Mouse (Mus musculus) cerebellum, postnatal 14 days (tissue): ENCODE results near the gene Ube2n.

ENCODE experiments used
- DNase-seq, 2 experiments: peaks; one replicate each; pipeline ENCODE4 v3.0.0; 2021; ENCODE audit warnings: mixed read lengths in 2 of 2

Gene Ube2n

DNA sequence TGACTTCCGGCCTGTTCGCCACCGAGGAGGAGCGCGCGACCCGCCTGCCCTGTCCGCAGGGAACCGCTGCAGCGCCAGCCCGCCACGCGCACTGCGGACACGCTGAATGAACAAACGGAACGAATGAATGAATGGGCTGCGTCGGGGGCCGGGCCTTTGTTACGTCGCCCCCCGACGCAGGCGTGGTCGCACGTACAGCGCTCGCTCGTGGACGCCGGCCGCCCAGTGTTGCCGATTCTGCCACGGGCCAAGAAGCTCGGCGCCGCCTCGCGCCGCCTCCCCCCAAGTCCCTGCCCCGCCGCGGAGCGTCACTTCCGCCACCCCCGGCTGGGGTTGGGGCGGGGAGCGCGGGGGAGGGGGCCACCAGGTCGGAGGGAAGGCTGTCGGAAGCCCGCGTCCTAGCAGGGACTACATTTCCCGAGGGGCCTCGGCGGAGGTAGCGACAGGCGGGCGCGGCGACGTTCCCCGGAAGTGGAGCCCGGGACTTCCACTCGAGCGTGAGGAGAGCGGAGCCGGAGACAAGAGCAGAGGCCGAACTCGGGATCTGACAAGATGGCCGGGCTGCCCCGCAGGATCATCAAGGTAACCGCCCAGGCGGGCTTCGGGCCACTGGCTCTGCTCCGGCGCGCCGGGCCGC, at the start of gene Ube2n:
Gene Ube2n (plus strand): TSS at position 490 of the 637 bp plus-strand sequence.
- peak; percentile 98 to 99 for DNase-seq

- DNase-seq = no peak
Measured at GRCm38 (mm10) chr10:95465485-95465896, 49.5 kb upstream of the Ube2n start.

DNA sequence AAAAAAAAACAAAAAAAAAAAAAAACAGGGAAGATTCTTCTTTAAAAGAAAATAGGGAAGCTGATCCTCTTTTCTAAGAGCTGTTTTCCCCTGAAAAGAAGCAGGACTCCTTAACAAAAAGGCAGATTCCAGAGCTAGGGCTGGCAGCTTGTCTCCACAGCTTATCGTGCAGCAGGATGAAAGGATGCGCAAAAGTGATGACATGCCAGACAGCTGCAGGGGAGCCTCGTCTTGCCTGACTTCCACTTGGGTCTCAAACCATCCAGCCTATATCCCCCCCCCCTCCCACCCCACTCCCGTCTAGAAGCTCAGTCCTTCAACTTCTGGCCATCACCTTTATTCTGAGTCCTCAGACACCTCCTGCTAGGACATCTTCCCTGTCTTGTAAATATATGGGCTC, 46.1 kb upstream of the Ube2n start:
- no peak for DNase-seq

GRCm38 (mm10) chr10:95471186-95471585, 43.8 kb upstream of the Ube2n start:
- no peak for DNase-seq

GRCm38 (mm10) chr10:95471889-95472547, 42.9 kb upstream of the Ube2n start:
- no peak for DNase-seq

DNA sequence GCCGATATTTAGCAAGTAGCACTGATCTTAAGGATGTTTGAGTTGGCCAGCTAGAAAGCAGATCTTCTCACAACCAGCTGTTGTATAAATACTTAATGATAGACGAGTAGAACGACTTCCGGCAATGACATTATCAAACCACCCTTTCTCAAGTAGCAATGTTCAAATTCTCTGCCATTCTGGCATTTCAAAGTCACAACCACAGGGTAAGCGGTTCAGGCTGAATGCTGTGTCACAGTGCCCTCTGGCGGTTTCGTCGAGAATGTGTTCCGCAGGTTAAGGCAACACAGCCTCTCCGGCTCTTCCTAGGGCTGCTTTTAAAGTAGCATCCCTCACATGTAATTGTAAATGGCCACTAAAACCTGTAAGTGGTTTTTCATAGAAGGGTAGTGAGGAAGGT, 39.0 kb upstream of the Ube2n start:
- DNase-seq = peak; percentile 92 to 94

GRCm38 (mm10) chr10:95477516-95477915, 37.4 kb upstream of the Ube2n start:
- no peak for DNase-seq

DNA sequence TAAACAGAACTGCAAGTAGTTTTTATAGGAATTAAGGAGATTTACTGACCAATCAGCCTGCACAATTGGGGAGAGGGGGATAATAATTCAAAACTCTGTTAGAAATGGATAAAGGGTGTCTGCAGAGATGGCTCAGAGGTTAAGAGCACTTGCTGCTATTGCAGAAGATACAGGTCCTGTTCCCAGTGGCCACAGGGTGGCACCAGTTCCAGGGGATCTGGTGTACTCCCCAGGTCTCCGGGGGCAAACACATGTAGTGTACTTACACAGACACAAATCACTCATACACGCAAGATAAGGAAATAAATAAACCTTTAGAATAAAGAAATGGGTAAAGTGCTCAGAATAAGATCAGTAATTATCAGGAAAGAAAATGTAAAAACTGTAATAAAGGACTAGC, 25.3 kb upstream of the Ube2n start:
- DNase-seq = peak; percentile 25 to 38

GRCm38 (mm10) chr10:95494268-95494667, 20.7 kb upstream of the Ube2n start:
- no peak for DNase-seq

GRCm38 (mm10) chr10:95501033-95501432, 13.9 kb upstream of the Ube2n start:
- DNase-seq = no peak

GRCm38 (mm10) chr10:95501463-95502081, 13.4 kb upstream of the Ube2n start, which contains the start of gene Mrpl42:
Mrpl42 (minus strand) TSS chr10:95501940.
- DNase-seq = peak; percentile 91 to 92

DNA sequence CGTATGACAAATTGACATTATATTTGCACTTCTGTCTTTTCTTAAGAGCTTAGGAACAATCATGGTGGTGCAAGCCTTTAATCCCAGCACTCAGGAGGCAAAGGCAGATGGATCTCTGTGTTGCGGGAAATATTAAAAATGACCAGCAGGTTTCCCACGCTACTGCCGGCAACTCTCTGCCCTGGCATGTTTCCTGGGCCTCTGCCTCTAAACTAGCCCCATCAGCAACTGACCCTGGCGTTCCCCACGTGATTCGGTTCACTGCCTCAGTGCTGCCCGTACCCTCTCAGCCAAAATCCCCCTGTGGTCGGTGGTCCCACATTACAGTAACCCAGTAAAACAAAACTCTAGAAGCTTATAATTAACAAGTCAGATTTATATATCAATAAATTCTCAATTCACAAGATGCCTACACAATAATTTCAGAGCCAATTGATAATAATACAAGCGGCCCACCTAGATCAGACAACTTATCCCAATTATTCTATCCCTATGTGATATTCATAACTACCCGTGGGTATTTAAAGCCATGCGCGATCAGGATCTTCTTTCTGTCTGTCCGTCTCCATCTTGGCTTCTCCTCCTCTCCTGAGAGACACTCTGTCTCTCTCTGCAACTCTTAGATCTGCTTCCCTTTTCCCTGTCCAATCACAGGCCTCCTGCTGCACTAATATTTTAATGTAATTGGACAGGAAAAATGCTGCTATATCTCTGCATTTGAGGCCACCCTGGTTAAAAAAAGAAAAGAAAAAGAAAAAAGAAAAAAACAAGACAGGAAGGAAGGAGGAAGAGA, 11.3 kb upstream of the Ube2n start:
- DNase-seq = no peak

DNA sequence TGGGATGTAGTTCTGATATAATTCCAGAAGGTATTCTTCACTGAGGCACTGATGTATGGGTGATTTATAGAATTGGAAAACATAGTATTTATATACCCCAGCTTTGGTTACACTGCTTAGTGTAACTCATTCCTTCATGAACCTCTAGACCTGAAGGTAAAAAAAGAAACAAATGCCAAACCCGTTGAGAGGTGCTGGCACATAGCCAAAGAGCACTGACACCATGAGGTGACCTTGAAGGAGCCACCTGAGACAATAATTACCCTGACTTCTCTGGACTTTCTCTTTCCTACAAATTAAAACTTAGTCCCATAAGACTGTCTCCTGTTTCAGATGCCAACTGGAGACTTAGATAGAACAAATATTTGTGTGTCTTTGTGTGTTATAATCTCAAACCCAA, 10.6 kb upstream of the Ube2n start:
- DNase-seq = no peak

DNA sequence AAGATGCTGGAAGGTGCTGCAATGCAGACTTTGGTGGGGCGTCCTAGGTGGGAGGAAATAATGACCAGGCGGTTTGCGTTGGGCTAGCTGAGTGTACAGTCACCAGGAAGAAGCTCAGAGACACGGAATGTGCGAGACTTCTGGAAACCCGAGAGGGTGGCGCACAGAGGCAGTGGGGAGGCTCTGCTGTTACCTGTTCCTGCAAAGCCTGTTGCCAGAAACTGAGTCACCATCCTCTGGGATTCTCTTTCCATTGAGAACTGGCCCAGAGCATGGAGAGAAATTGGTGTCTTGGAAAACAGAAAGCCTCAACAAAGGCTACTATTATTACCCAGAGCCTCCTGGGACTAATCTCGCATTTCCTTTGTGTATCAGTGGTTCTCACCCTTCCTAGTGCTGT, 6.8 kb upstream of the Ube2n start:
- no peak for DNase-seq

DNA sequence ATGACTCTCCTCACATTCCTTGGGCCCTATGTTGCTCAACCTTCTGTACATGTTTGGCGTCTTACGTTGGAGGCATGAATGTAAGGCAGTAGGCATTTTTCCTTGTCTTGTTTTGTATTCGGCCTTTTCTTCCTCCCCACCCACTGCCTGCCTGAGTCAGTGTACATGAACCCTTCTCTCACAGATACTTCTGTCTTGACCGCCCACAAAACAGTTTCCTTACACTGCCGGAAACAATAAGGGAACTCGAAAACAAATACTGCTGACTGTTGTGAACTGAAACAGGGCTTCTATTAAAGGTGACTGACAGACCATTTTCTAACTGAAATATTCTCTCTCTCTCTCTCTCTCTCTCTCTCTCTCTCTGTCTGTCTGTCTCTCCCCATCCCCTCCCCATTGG, 6.2 kb upstream of the Ube2n start:
- no peak for DNase-seq

DNA sequence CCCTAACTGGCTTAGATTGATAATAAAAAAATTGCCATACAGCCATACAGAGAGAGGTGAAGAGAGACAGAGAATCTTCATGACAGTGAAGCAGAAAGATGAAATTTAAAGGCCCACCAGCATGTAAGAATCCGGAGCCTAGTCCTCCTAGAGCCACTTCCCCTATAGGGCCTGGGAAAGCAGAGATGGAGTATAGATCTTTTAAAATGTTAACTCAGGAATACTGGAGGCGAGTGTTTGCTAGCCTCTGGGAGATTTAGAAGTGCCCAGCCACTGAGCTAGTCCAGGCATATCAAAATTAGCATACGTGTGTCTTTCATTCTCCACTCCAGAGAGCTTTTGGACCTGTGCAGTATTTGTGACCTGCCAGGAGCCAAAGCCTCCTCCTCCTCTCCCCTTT, 5.7 kb upstream of the Ube2n start:
- no peak for DNase-seq

- no peak for DNase-seq
Measured at GRCm38 (mm10) chr10:95512635-95513034, 2.3 kb upstream of the Ube2n start.

GRCm38 (mm10) chr10:95513768-95514556, 983 bp upstream of the Ube2n start:
- no peak for DNase-seq

GRCm38 (mm10) chr10:95515293-95515931, 467 bp downstream of the Ube2n start:
- peak in 1 of 2 experiments; percentile 71 for DNase-seq

- DNase-seq = no peak
Measured at GRCm38 (mm10) chr10:95517656-95518055, 2.7 kb downstream of the Ube2n start.

DNA sequence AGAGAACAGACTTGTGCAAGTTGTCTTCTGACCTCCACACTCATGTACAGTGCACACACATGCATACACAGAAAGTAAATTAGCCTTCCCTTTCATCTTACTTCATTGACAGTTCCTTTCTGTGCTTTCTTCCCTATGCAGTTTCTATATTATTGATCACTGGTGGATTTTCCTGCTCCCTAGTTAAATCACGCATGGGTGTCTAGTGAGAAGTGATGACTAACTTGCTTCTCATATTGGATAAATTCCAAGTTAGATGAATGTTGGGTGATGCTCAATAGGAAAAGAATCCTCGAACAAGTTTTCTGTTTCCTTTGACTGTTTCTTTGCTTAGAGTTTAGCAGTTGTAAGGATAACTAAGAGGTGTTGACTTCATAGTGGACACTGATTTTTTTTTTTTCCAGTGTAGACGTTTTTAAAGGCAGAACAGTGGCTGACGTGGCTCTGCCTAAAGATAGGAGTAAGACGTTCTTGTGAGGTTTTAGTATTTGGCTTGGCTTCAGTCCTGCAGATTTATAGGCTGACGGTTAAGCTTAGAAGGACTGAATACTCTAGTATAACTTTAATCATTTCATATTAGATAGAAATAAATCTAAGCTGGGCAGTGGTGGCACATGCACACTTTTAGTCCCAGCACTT, 10.2 kb downstream of the Ube2n start:
- no peak for DNase-seq
